Mouse (Mus musculus) hematopoietic stem cell, adult 5-6 weeks (primary cell): Measurements from ENCODE around the gene Ext2. TPM values are rescaled to one million over a fixed set of nuclear protein-coding genes. Genes with fewer than 3 reads are reported as not detected.

Source experiments
- ATAC-seq, 2 experiments: fragments of 125-278 bp in 1 of 2; replicated peaks in 1 of 2; 2 replicates each; pipeline ENCODE4 v1.8.0; 2016 to 2017; ENCODE audit warnings: inconsistent platforms in 2 of 2, mild to moderate bottlenecking in 2 of 2, moderate number of reproducible peaks in 2 of 2, low read depth in 1 of 2, moderate TSS enrichment in 1 of 2; ENCODE audit not compliant: low FRiP score in 2 of 2, poor library complexity in 2 of 2, severe bottlenecking in 2 of 2, insufficient read depth in 1 of 2, low TSS enrichment in 1 of 2
- total RNA-seq: library from RNA; stranded (forward); fragments of 172-1452, 232-1000 nt; gene quantifications from 2 replicates; pipeline ENCODE4 v1.2.3, GENCODE M21; 2017

Ext2 gene
- total RNA-seq, 1 experiment from 2014 or later: 41.4 TPM

DNA sequence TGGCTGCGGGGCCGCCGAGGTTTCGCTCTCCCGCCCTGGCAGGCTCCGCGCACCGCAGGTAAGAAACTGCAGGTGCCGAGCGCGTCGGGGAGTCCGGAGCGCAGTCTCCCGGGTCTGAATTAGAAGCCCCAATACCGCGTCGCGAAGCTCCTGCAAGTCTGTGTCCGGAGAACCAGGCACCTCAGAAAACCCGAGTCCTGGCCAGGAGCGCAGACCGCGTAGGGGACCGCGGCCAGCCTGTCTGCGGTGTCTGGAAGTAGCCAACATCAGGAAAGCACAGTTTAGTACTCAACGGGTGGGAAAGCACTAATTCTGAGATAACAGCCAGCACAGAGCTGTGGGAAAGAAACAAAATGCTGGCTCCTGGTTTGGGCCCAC lies 179.0 kb downstream of the Ext2 start:
- ATAC-seq: no peak

DNA sequence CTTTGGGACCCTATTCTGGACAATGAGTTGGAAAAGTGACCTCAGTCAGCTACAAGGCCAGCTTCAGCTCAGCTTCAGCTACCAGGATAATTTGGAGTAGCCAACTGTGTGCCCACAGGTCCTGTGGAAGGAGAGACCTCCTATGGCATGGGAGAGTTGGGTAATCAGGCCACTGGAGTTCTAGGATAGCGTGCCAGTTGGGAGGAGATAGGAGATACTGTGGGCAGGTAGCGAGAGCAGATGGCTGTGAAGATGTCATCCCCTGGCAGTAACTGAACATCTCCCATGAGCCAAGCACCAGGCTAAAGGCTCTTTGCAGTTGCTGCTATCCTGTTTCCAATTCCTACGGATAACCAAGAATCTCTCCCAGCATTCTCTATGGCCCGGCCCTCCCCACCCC lies 187.8 kb downstream of the Ext2 start:
- no peak for ATAC-seq

DNA sequence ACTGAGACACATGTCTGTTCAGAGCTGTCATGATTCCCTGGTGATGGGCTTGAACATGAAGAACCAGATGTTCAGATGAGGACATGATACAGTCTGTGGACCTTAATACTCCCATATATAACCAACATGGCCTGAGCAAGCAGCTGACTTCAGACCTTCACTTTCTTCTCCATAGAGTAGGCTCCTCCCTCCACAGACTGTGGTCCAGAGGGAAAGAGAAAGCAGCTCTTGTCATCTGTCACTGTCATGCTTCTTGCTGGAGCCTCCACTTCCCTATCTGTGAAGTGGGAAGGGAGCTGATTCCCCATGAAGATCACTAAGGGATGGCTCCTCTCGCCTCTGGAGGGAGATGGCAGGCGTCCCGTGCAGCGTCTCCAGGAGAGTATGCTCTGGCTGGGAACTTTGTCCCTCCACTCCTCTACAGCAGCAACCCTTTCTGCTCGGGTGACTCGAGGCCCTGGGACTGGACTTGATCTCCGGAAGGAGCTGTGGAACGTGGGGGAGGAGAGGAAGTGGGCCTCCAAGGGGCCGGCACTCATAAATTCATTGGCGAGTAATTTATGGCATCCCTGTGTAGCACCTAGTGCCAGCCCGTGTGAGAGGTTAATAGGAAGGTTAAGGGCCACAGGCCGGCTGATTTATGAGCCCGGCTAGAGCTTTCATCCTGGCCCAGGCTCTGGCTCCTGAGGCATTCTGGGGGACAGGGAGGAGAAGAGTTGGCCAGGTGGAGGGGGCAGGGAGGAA lies 197.5 kb downstream of the Ext2 start:
- peak in 1 of 2 experiments; percentile 55; a peak in 2 of 4 replicates for ATAC-seq

- no peak for ATAC-seq
Observed at GRCm38 (mm10) chr2:93619208-93619849, 203.0 kb downstream of the Ext2 start.

DNA sequence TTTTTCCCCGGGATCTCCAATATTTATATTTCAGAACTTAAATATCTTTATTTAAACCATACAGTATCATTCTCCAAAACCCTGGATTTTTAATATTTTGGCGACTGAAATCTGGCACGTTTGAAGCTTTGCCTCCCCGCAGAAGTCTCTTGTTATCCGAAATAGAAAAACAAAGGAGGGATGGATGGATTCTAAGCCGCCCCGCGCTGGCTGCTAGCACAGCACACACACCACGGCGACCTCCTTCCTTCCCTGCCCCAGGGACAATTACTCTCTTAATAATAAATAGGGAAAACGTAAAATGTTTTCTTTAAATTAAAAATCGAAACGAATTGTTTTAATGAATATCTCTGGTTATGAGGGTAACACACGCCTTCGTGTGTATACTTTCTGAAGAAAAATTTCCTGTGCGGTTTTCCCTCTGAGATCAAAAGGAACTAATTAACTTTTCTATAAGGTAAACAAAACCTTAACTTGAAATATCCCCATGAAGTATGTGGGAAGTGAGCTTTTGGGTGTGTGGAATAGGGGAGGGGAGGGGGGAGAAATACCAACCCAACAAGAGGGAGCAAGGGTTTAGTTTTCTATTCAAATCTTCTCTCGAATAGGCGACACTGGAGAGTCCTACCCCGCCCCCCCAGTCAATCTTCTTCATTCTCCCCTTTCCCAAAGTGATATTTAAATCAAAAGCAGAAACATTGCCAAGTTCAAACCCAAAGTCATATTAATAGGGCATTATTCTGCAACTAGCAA lies 203.7 kb downstream of the Ext2 start:
- ATAC-seq: no peak

DNA sequence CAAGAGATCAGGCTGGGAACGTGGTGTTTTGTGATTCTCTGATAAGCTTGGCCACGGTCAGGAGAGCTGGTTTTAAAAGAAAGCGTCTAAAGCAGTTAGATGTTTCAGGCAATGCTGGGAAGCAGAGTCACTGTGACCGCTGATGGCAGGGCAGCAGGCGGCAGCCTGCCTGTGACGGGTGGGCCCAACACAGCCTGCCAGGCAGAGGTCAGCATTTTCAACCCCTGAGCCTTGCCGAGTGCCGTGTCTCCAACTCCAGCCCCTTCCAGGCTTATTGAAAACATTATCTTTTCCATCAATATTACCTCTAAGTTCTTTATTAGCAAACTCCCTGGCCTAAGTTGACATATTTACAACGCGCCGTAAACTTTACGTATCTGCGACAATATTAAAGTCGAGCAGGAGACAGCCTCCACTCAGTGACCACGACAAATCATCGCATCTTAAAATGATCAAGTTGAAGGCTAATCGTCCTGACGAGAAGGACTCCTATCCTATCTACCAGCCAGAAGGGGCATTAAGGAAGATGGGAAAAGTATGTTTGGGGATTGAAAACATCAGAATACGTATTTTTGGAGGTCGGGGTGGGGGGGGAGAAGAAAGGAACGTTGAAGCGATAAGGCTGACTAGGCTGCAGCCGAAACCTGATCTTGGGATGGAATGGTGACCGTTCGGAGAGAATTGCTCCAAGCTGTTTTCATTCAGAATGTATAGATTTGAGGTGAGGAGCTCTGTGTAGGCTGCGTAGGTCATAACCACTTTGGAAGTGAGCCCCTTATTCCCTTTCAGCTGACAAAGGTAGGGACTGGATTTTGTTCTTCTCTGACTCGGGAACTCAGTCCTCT lies 206.3 kb downstream of the Ext2 start:
- no peak for ATAC-seq

DNA sequence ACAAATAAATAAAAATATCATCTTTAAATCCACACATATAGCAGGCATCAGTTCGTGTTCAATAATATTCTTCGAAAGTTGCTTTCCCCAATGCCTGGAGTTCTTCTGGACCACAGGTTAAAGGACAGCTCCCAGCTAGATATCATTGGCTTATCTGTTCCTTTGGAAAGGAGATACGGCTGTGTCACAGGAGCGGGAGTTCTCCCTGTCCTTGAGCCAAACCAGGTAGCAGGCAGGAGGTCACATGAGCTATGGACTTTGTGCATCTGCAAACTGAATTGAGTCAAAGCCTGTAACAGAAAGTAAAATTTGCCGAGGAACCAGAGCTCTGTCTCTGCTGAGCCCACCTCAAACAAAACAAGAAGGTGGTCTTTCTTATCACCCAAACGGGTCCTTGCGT lies 209.3 kb downstream of the Ext2 start:
- no peak for ATAC-seq

Other genes with a start within 250 kb of the Ext2 start
- not detected in 2 replicates for gene Alx4, start 180.2 kb downstream of the Ext2 start, total RNA-seq
- 17.6 and 36.4 TPM in 2 replicates for gene Accs, start 27.4 kb upstream of the Ext2 start, total RNA-seq
- not detected in 2 replicates for gene Accsl, start 46.6 kb upstream of the Ext2 start, total RNA-seq
- gene Gm13889, start 134.6 kb upstream of the Ext2 start, total RNA-seq: not detected in 2 replicates
- not detected in 2 replicates for gene Gm27027, start 173.8 kb upstream of the Ext2 start, total RNA-seq
- gene Alkbh3, start 188.2 kb upstream of the Ext2 start, total RNA-seq: 29.3 and 39.2 TPM in 2 replicates